Mouse (Mus musculus) bone marrow macrophage, adult 2 months (primary cell): ENCODE results near the gene Tekt5.

Experiments used
- CTCF ChIP-seq: IDR thresholded peaks from 2 replicates; pipeline ENCODE4 v1.5.1; 2012; ENCODE audit warnings: low read depth, mild to moderate bottlenecking, low read length, moderate library complexity
- POLR2A ChIP-seq: IDR thresholded peaks from 2 replicates; pipeline ENCODE4 v1.6.1; 2012; ENCODE audit warnings: mild to moderate bottlenecking, low read depth, low read length, borderline replicate concordance

GRCm38 (mm10) chr16:10415976-10416375 is 20.7 kb upstream of the Tekt5 start:
- peak; percentile 80 for TF ChIP-seq CTCF
- no peak for TF ChIP-seq POLR2A
